Mouse (Mus musculus): ENCODE results near the gene Tnrc6c.

- no peak for TF ChIP-seq POLR2A (IDR thresholded peaks at IDR 0.05; ENCODE audit: borderline replicate concordance, control insufficient read depth, low read depth, low read length)
- no peak for TF ChIP-seq CTCF (IDR thresholded peaks at IDR 0.05; ENCODE audit: control insufficient read depth, insufficient read depth, low read length)
These were observed 43.5 kb upstream of the Tnrc6c start for GRCm38 (mm10) chr11:117610589-117610988.
